Mouse (Mus musculus) testis, adult 2 months (tissue): Measurements from ENCODE around the gene Kctd15. TPM values are rescaled to one million over a fixed set of nuclear protein-coding genes. Genes with fewer than 3 reads are reported as not detected.

Source experiments
- H3K27ac ChIP-seq: fragments of 200-500 bp; 2 replicates; pipeline ENCODE4 v1.5.1; 2012; ENCODE audit warnings: low read depth, low read length; ENCODE audit not compliant: control insufficient read depth, insufficient read depth
- H3K27me3 ChIP-seq: fragments of 200-500 bp; 2 replicates; pipeline ENCODE4 v1.6.1; 2012; ENCODE audit warnings: mild to moderate bottlenecking, low read length, moderate library complexity; ENCODE audit not compliant: control insufficient read depth, insufficient read depth
- H3K36me3 ChIP-seq: fragments of 200-500 bp; 2 replicates; pipeline ENCODE4 v1.6.1; 2012; ENCODE audit warnings: mild to moderate bottlenecking, low read length; ENCODE audit not compliant: control insufficient read depth, insufficient read depth
- H3K4me1 ChIP-seq: fragments of 200-500 bp; 2 replicates; pipeline ENCODE4 v1.6.1; 2012; ENCODE audit warnings: low read length; ENCODE audit not compliant: control insufficient read depth, insufficient read depth
- H3K4me3 ChIP-seq: fragments of 200-500 bp; 2 replicates; pipeline ENCODE4 v1.5.1; 2012; ENCODE audit warnings: low read depth, mild to moderate bottlenecking, low read length, moderate library complexity, mixed read lengths; ENCODE audit not compliant: control insufficient read depth
- CTCF ChIP-seq: fragments of 200-500 bp; IDR thresholded peaks from 2 replicates; pipeline ENCODE4 v1.5.1; 2012; ENCODE audit warnings: low read depth, mild to moderate bottlenecking, inconsistent platforms, low read length, moderate library complexity; ENCODE audit not compliant: control insufficient read depth, insufficient read depth, insufficient replicate concordance
- POLR2A ChIP-seq: fragments of 200-500 bp; IDR thresholded peaks from 2 replicates; pipeline ENCODE4 v1.6.1; 2012; ENCODE audit warnings: low read depth, mild to moderate bottlenecking, inconsistent platforms, low read length, moderate library complexity; ENCODE audit not compliant: control insufficient read depth
- polyA plus RNA-seq: library from polyadenylated mRNA; depleted of rRNA; stranded (reverse); fragments of >200 nt; gene quantifications from 2 replicates; pipeline ENCODE4 v1.2.3, GENCODE M21; 2012

Gene Kctd15
- polyA plus RNA-seq, 1 experiment: 2.6 TPM

- H3K27ac ChIP-seq: no peak overlapping the region
- no peak overlapping the region for H3K4me3 ChIP-seq
- H3K4me1 ChIP-seq: 0 out of 2 replicates have a peak, but pooled peaks cover 3% of the 10 kb centered on the region
- no peaks in the 10 kb centered on the region for H3K36me3 ChIP-seq
- no peaks in the 10 kb centered on the region for H3K27me3 ChIP-seq
- TF ChIP-seq POLR2A: no peak
- TF ChIP-seq CTCF: no peak
Observed at GRCm38 (mm10) chr7:34693916-34694315, 37.4 kb upstream of the Kctd15 start.

GRCm38 (mm10) chr7:34693072-34693471 is 36.5 kb upstream of the Kctd15 start:
- Histone ChIP-seq H3K27me3 (no peaks in the 10 kb centered on the region), H3K27ac (no peak overlapping the region), H3K36me3 (no peaks in the 10 kb centered on the region), H3K4me1 (0 out of 2 replicates have a peak, but pooled peaks cover 3% of the 10 kb centered on the region), H3K4me3 (no peak overlapping the region)
- TF ChIP-seq CTCF (no peak), POLR2A (no peak)

GRCm38 (mm10) chr7:34690111-34690510 is 33.6 kb upstream of the Kctd15 start:
- Histone ChIP-seq H3K36me3 (no peaks in the 10 kb centered on the region), H3K4me1 (0 out of 2 replicates have a peak, but pooled peaks cover 3% of the 10 kb centered on the region), H3K27me3 (no peaks in the 10 kb centered on the region), H3K27ac (no peak overlapping the region), H3K4me3 (no peak overlapping the region)
- TF ChIP-seq POLR2A (no peak), CTCF (no peak)

- Histone ChIP-seq H3K27ac (no peak overlapping the region), H3K4me3 (no peak overlapping the region), H3K4me1 (no peaks in the 10 kb centered on the region), H3K27me3 (no peaks in the 10 kb centered on the region), H3K36me3 (no peaks in the 10 kb centered on the region)
- no peak for TF ChIP-seq POLR2A
- TF ChIP-seq CTCF: no peak
Observed at GRCm38 (mm10) chr7:34689028-34689427, 32.5 kb upstream of the Kctd15 start.

GRCm38 (mm10) chr7:34685801-34686200 is 29.3 kb upstream of the Kctd15 start:
- Histone ChIP-seq H3K4me1 (no peaks in the 10 kb centered on the region), H3K27ac (no peak overlapping the region), H3K4me3 (no peak overlapping the region), H3K36me3 (no peaks in the 10 kb centered on the region), H3K27me3 (no peaks in the 10 kb centered on the region)
- TF ChIP-seq POLR2A (no peak), CTCF (no peak)

- no peak overlapping the region for H3K27ac ChIP-seq
- H3K27me3 ChIP-seq: no peaks in the 10 kb centered on the region
- TF ChIP-seq POLR2A (no peak), CTCF (no peak)
- H3K4me3 ChIP-seq: no peak overlapping the region
- H3K36me3 ChIP-seq: no peaks in the 10 kb centered on the region
- H3K4me1 ChIP-seq: no peaks in the 10 kb centered on the region
Observed at GRCm38 (mm10) chr7:34685176-34685575, 28.6 kb upstream of the Kctd15 start.

GRCm38 (mm10) chr7:34680771-34681421 is 24.4 kb upstream of the Kctd15 start:
- Histone ChIP-seq H3K4me1 (no peaks in the 10 kb centered on the region), H3K27ac (no peak overlapping the region), H3K36me3 (no peaks in the 10 kb centered on the region), H3K27me3 (no peaks in the 10 kb centered on the region), H3K4me3 (no peak overlapping the region)
- TF ChIP-seq CTCF (no peak), POLR2A (no peak)
